Mouse (Mus musculus): ENCODE data around the gene Tpi1.

- TF ChIP-seq CTCF (IDR thresholded peaks at IDR 0.05; ENCODE audit: low read depth) (no peak), EP300 (IDR thresholded peaks at IDR 0.05; ENCODE audit: low read depth) (no peak)
Measured at GRCm38 (mm10) chr6:124861266-124861665, 47.2 kb upstream of the Tpi1 start.
